Comparison of ENCODE assay signal across 9 mouse cellular contexts in the genomic region with DNA sequence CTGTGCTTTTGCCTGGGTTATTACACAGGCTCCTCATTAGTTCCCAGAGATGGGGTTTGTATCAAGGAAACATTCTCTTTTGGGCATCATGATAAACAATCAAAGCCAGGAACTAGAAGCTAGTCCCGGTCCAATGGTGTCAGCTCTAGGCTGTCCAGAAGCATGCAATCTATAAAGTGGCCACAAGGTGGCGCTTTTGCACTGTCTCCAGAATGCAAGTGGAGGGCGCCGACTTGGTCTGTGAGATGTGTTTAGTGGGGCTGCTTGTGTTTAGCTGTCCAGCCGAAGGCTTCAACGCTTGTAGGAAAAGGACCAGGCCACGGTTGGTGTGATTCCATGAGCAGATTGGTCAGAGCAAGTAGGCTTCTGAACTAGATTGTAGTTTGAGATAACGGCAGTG. TPM values are rescaled to one million over a fixed set of nuclear protein-coding genes. Genes with fewer than 3 reads are reported as not detected.
DNase-seq lines count a peak whose midpoint lies in the region; ATAC-seq and TF ChIP-seq lines count a peak whose summit lies in the region.
"Had no signal": no experiment of that assay in that cellular context is flagged by ENCODE, and none has a peak within 500 bp of the region (broad histone marks: within the 10 kb centered on the region; RNA-seq: fewer than 3 reads in every experiment).

No protein-coding gene starts in this region.

- no peak for TF ChIP-seq POLR2A in ES-Bruce4 (IDR thresholded peaks at IDR 0.05; ENCODE audit: insufficient read depth, low read length)

- H3K4me1 ChIP-seq in ES-Bruce4 (ENCODE audit: control insufficient read depth, insufficient read depth, low read length): no peaks in the 10 kb centered on the region
- H3K4me1 ChIP-seq in forebrain, embryonic 11.5 days (replicated peaks; ENCODE audit: control insufficient read depth, insufficient read depth, low read length): no peaks in the 10 kb centered on the region
- H3K4me1 ChIP-seq in lung, embryonic 15.5 days: no peaks in the 10 kb centered on the region
- H3K4me1 ChIP-seq: heart, embryonic 15.5 days had no signal

- no peaks in the 10 kb centered on the region for H3K9me3 ChIP-seq in ES-Bruce4 (replicated peaks; ENCODE audit: control insufficient read depth, insufficient read depth, low read length, poor library complexity, severe bottlenecking)
- H3K9me3 ChIP-seq in forebrain, embryonic 11.5 days (ENCODE audit: control insufficient read depth, low read length): no peaks in the 10 kb centered on the region
- H3K9me3 ChIP-seq in lung, embryonic 15.5 days: no peaks in the 10 kb centered on the region
- H3K9me3 ChIP-seq: heart, embryonic 15.5 days had no signal

- H3K4me2 ChIP-seq in forebrain, embryonic 11.5 days (ENCODE audit: low read depth, low read length, severe bottlenecking): no peak overlapping the region
- H3K4me2 ChIP-seq in lung, embryonic 15.5 days: no peak overlapping the region
- H3K4me2 ChIP-seq: heart, embryonic 15.5 days had no signal

- peak; percentile 88 for TF ChIP-seq CTCF in ES-Bruce4 (IDR thresholded peaks at IDR 0.05; ENCODE audit: low read depth, low read length)

- H3K27me3 ChIP-seq in ES-Bruce4 (ENCODE audit: control insufficient read depth, insufficient read depth, low read length, poor library complexity, severe bottlenecking): no peaks in the 10 kb centered on the region
- no peaks in the 10 kb centered on the region for H3K27me3 ChIP-seq in forebrain, embryonic 11.5 days (ENCODE audit: control insufficient read depth, insufficient read depth, low read length)
- H3K27me3 ChIP-seq in lung, embryonic 15.5 days: no peaks in the 10 kb centered on the region

- H3K4me3 ChIP-seq in ES-Bruce4 (ENCODE audit: low read depth, low read length): no peak overlapping the region
- no peak overlapping the region for H3K4me3 ChIP-seq in forebrain, embryonic 11.5 days (ENCODE audit: low read depth, low read length)
- no peak overlapping the region for H3K4me3 ChIP-seq in lung, embryonic 15.5 days
- H3K4me3 ChIP-seq: heart, embryonic 15.5 days had no signal

- DNase-seq in c-Kit-positive CD71-negative TER-119-negative erythroid progenitor cells, embryonic 14.5 days (ENCODE audit: low read depth): peak; percentile 70
- peak; percentile 93 for DNase-seq in forebrain, embryonic 11.5 days (ENCODE audit: low spot score)
- peak; percentile 88 for DNase-seq in heart, postnatal 4 days
- peak; percentile 80 to 92 for DNase-seq in layer of hippocampus, adult 18-20 months (ENCODE audit: low spot score in 2 of 2)
- DNase-seq in retina, adult 2 months (ENCODE audit: low read depth, low spot score): peak; percentile 50
- DNase-seq in thymus, postnatal 36 days: peak; percentile 51 to 58

- no peak overlapping the region for H3K27ac ChIP-seq in ES-Bruce4 (ENCODE audit: insufficient read depth, low read length)
- no peak overlapping the region for H3K27ac ChIP-seq in forebrain, embryonic 11.5 days (ENCODE audit: low read depth, low read length)
- H3K27ac ChIP-seq in lung, embryonic 15.5 days: no peak overlapping the region
- H3K27ac ChIP-seq: heart, embryonic 15.5 days had no signal

- no peak for TF ChIP-seq EP300 in ES-Bruce4 (IDR thresholded peaks at IDR 0.05; ENCODE audit: insufficient read depth, low read depth, low read length)

- 26% methylated on average over 8 of the region's 8 CpGs for WGBS in forebrain, embryonic 11.5 days
- 13% methylated on average over 8 of the region's 8 CpGs for WGBS in lung, embryonic 15.5 days

- 0 out of 2 replicates have a peak, but pooled peaks have one; percentile 61 for ATAC-seq in forebrain, embryonic 11.5 days (replicated peaks; ENCODE audit: low FRiP score)
- peak; percentile 67; the same call in 1 of the 2 replicates for ATAC-seq in lung, embryonic 15.5 days (ENCODE audit: borderline replicate concordance, extremely low read depth, low FRiP score, low TSS enrichment)

- H3K9ac ChIP-seq in ES-Bruce4 (ENCODE audit: low read depth, poor library complexity, severe bottlenecking): no peak overlapping the region
- no peak overlapping the region for H3K9ac ChIP-seq in forebrain, embryonic 11.5 days (ENCODE audit: low read length)
- H3K9ac ChIP-seq in lung, embryonic 15.5 days: no peak overlapping the region
- H3K9ac ChIP-seq: heart, embryonic 15.5 days had no signal

- H3K36me3 ChIP-seq in ES-Bruce4 (ENCODE audit: control insufficient read depth, insufficient read depth, low read length, poor library complexity, severe bottlenecking): no peaks in the 10 kb centered on the region
- H3K36me3 ChIP-seq in forebrain, embryonic 11.5 days (ENCODE audit: control insufficient read depth, insufficient read depth, low read length): no peaks in the 10 kb centered on the region
- no peaks in the 10 kb centered on the region for H3K36me3 ChIP-seq in lung, embryonic 15.5 days
- H3K36me3 ChIP-seq: heart, embryonic 15.5 days had no signal

RNA-seq across cellular contexts. Expression of a gene that starts 16.9 kb away (rescaled TPM):
- polyA plus RNA-seq in ES-Bruce4 (2011; ENCODE audit: insufficient read depth, insufficient read length, low read depth, missing spikeins): 2.3 and 3.3 TPM in 2 replicates
- polyA plus RNA-seq in forebrain, embryonic 11.5 days (2014; fragmentation: Nextera tagmentation; extraction: Ambion mirVana): 8.6 and 10.9 TPM in 2 replicates
- under 1 TPM; 0.20 to 0.24 TPM for total RNA-seq in heart, postnatal 4 days (2021)
- 100 to 1,000 TPM; 144 to 150 TPM for total RNA-seq in layer of hippocampus, adult 18-20 months (2021)
- polyA plus RNA-seq in lung, embryonic 15.5 days (2015; fragmentation: Nextera tagmentation; extraction: Ambion mirVana): 13.7 and 17.1 TPM in 2 replicates

RNA-seq across cellular contexts. Expression of a gene that starts 27.5 kb away (rescaled TPM):
- 0.36 TPM in 1 of 2 replicates, not detected in the other for polyA plus RNA-seq in ES-Bruce4 (2011; ENCODE audit: insufficient read depth, insufficient read length, low read depth, missing spikeins)
- 27.6 and 33.2 TPM in 2 replicates for polyA plus RNA-seq in forebrain, embryonic 11.5 days (2014; fragmentation: Nextera tagmentation; extraction: Ambion mirVana)
- total RNA-seq in heart, postnatal 4 days (2021): not detected
- under 1 TPM; 0.17 to 0.58 TPM for total RNA-seq in layer of hippocampus, adult 18-20 months (2021)
- not detected in 2 replicates for polyA plus RNA-seq in lung, embryonic 15.5 days (2015; fragmentation: Nextera tagmentation; extraction: Ambion mirVana)
- polyA plus RNA-seq: heart, embryonic 15.5 days had no signal

Comparison
In these comparisons a context has a peak if more than half of its experiments do, and no peak if none do; other contexts are left out.
1. RNA of a gene that starts 27.5 kb away (polyA plus RNA-seq): 27.6 to 33.2 TPM in forebrain, embryonic 11.5 days; 0.36 TPM in ES-Bruce4 and not detected in lung, embryonic 15.5 days; every median in the first group is over 10 times any median in the second.
2. Peak in every context shown above with its lines, with median percentiles within 50 percentile points of each other: DNase-seq.